Mouse (Mus musculus) heart, embryonic 14.5 days (tissue): Measurements from ENCODE around the gene Sec24d. TPM values are rescaled to one million over a fixed set of nuclear protein-coding genes. Genes with fewer than 3 reads are reported as not detected.

Experiments used
- ATAC-seq: fragments of 200-750 bp; cut with Nextera tagmentation; 2 replicates; pipeline ENCODE4 v1.8.0; 2017; ENCODE audit warnings: low read depth, moderate TSS enrichment; ENCODE audit not compliant: insufficient number of reproducible peaks, insufficient read depth, low FRiP score
- H3K27ac ChIP-seq, 2 experiments: fragments of 200-500 bp in 1 of 2; fragments of 300-500 bp in 1 of 2; sonication (generic) in 1 of 2; replicated peaks in 1 of 2; 2 replicates each; pipeline ENCODE4 v1.5.1; 2012 to 2014; ENCODE audit warnings: low read depth in 2 of 2, low read length in 2 of 2, control low read depth in 1 of 2, mild to moderate bottlenecking in 1 of 2, mixed read lengths in 1 of 2; ENCODE audit not compliant: control insufficient read depth in 1 of 2, insufficient read depth in 1 of 2
- H3K27me3 ChIP-seq: fragments of 300-500 bp; sonication (generic); 2 replicates; pipeline ENCODE4 v1.6.1; 2014; ENCODE audit warnings: mild to moderate bottlenecking, low read length, control low read depth; ENCODE audit not compliant: control insufficient read depth, insufficient read depth
- H3K36me3 ChIP-seq: fragments of 300-500 bp; sonication (generic); 2 replicates; pipeline ENCODE4 v1.6.1; 2014; ENCODE audit warnings: mild to moderate bottlenecking, control low read depth, low read length, mixed read lengths; ENCODE audit not compliant: control insufficient read depth, insufficient read depth
- H3K4me1 ChIP-seq, 2 experiments: fragments of 200-500 bp in 1 of 2; fragments of 300-500 bp in 1 of 2; sonication (generic) in 1 of 2; 2 replicates each; pipeline ENCODE4 v1.6.1; 2012 to 2014; ENCODE audit warnings: low read length in 2 of 2, control low read depth in 1 of 2, mixed read lengths in 1 of 2; ENCODE audit not compliant: control insufficient read depth in 2 of 2, insufficient read depth in 2 of 2
- H3K4me2 ChIP-seq: fragments of 300-500 bp; sonication (generic); 2 replicates; pipeline ENCODE4 v1.6.1; 2014; ENCODE audit warnings: mild to moderate bottlenecking, low read length
- H3K4me3 ChIP-seq, 2 experiments: fragments of 200-500 bp in 1 of 2; fragments of 300-500 bp in 1 of 2; sonication (generic) in 1 of 2; 2 replicates each; pipeline ENCODE4 v1.5.1; 2012 to 2014; ENCODE audit warnings: low read length in 2 of 2, mild to moderate bottlenecking in 2 of 2, control low read depth in 1 of 2, low read depth in 1 of 2, moderate library complexity in 1 of 2; ENCODE audit not compliant: control insufficient read depth in 1 of 2, insufficient read depth in 1 of 2
- H3K9ac ChIP-seq: fragments of 300-500 bp; sonication (generic); 2 replicates; pipeline ENCODE4 v1.6.1; 2014; ENCODE audit warnings: mild to moderate bottlenecking, low read length
- H3K9me3 ChIP-seq: fragments of 300-500 bp; sonication (generic); 2 replicates; pipeline ENCODE4 v1.6.1; 2016; ENCODE audit warnings: low read length, control low read depth; ENCODE audit not compliant: control insufficient read depth
- WGBS: fragments of 180-500 bp; shearing (Covaris S2); extraction: QIAGEN DNeasy Blood & Tissue Kit; methylation state at CpG from one replicate; pipeline ENCODE4 v1.1.7; 2014; 5-methylcytosine and 5-hydroxymethylcytosine counted together
- polyA plus RNA-seq: library from polyadenylated mRNA; unstranded; fragments of >200 nt; fragmentation: Nextera tagmentation; extraction: Ambion mirVana; gene quantifications from 2 replicates; pipeline ENCODE4 v1.2.1, GENCODE M21; 2014

Gene Sec24d
- polyA plus RNA-seq, 1 experiment from 2014 or later, result 72.8 TPM

DNA sequence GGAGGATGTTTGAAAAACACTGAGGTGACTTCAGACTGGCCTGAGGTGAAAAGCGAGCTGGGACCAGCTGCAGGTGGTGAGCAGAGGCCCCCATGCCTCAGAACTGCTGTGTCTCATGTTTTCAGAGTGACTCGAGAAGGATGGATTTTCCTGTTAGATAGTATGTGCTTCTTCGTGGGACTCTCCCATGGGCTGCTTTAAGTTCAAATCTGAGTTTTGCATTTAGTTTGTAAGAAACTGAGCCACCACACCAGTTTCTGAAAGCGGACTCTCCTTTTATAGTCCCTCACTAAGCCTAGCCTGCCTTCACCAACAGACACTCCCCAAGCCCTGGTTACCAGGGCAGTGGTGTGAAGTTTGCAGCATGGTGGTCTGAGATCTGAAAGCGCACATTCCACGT lies 70.6 kb downstream of the Sec24d start:
- Histone ChIP-seq H3K4me1 (peaks cover 9 to 26% of the 10 kb centered on the region in 2 experiments), H3K27me3 (no peaks in the 10 kb centered on the region), H3K27ac (no peak overlapping the region), H3K36me3 (peaks cover 62% of the 10 kb centered on the region), H3K9me3 (no peaks in the 10 kb centered on the region), H3K4me3 (no peak overlapping the region), H3K9ac (no peak overlapping the region), H3K4me2 (no peak overlapping the region)
- ATAC-seq, result no peak
- 83% methylated on average over 6 of the region's 6 CpGs for WGBS

DNA sequence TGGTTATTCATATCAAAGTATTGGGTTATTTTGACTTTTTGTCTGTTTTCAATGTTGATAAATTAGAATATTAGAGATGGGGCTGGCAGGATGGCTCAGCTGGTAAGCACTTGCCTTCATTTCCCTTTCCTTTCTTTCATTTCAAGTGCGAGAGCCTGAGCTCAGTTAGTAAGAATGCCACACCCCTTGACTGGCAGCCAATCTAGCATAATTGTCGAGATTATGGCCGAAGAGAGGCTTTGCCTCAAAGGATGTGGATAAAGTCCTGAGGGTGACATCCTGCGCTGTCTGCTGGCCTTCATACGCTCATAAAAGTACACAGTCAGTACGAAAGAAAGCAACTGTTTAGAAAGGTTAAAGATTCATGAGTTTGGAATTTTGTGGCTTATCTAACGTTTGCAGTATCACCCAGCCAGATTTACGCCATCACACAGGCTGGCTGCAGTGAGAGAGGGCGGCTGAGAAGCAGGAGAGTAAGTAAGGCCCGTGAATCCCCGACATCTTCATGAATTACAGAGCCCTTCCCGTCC lies 71.5 kb downstream of the Sec24d start:
- WGBS, result 46% methylated on average over 12 of the region's 12 CpGs
- Histone ChIP-seq H3K4me2 (no peak overlapping the region), H3K27ac (no peak overlapping the region; a peak in 1 of 4 replicates), H3K4me1 (peaks cover 5 to 19% of the 10 kb centered on the region in 2 experiments), H3K4me3 (no peak overlapping the region), H3K9me3 (no peaks in the 10 kb centered on the region), H3K36me3 (peaks cover 68% of the 10 kb centered on the region), H3K27me3 (no peaks in the 10 kb centered on the region), H3K9ac (no peak overlapping the region)
- ATAC-seq, result no peak

DNA sequence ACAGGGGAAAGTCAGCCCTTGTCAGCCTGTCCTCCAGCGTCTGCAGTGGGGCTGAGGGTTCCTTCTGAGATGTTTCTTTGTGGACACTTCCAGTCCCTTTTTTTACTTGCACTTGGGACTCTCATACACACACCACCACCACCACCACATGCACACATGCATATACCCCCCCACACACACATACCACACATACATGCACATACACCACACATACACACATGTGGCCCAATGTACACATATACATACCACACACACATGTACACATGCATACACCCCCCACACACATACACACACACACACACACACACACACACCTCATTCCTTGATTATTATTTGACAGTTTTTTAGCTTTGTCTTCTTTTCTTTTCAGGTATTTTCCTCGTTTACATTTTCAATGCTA lies 73.8 kb downstream of the Sec24d start:
- Histone ChIP-seq H3K9ac (no peak overlapping the region), H3K4me1 (no peaks in the 10 kb centered on the region; a peak in 1 of 4 replicates), H3K27ac (no peak overlapping the region), H3K9me3 (no peaks in the 10 kb centered on the region), H3K4me2 (no peak overlapping the region), H3K27me3 (no peaks in the 10 kb centered on the region), H3K4me3 (no peak overlapping the region), H3K36me3 (peaks cover 85% of the 10 kb centered on the region)
- no peak for ATAC-seq
- WGBS, result 91% methylated on average over 2 of the region's 2 CpGs

DNA sequence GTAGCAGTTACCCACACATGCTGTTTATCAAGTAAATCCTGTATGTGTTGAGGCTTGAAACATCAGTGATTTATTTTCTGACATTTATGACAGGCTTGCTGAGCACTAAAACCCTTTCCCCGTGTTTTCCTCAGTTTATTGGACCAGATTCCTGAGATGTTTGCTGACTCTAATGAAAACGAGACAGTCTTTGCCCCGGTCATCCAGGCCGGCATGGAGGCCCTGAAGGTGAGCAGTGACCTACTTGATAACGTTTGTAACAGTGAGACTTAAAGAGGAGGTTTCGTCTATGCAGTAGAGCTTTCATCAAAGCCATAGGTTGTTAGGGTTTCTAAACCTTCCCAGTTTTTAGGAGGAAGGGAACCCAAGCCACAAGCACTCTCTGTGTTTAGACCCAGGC lies 76.4 kb downstream of the Sec24d start:
- H3K36me3 ChIP-seq, result peaks cover 85% of the 10 kb centered on the region
- H3K9ac ChIP-seq, result no peak overlapping the region
- no peak overlapping the region for H3K4me3 ChIP-seq
- H3K4me1 ChIP-seq, result no peaks in the 10 kb centered on the region
- ATAC-seq, result no peak
- H3K9me3 ChIP-seq, result 0 out of 2 replicates have a peak, but pooled peaks cover 2% of the 10 kb centered on the region
- WGBS, result 79% methylated on average over 6 of the region's 6 CpGs
- no peak overlapping the region for H3K4me2 ChIP-seq
- H3K27ac ChIP-seq, result no peak overlapping the region
- H3K27me3 ChIP-seq, result no peaks in the 10 kb centered on the region

DNA sequence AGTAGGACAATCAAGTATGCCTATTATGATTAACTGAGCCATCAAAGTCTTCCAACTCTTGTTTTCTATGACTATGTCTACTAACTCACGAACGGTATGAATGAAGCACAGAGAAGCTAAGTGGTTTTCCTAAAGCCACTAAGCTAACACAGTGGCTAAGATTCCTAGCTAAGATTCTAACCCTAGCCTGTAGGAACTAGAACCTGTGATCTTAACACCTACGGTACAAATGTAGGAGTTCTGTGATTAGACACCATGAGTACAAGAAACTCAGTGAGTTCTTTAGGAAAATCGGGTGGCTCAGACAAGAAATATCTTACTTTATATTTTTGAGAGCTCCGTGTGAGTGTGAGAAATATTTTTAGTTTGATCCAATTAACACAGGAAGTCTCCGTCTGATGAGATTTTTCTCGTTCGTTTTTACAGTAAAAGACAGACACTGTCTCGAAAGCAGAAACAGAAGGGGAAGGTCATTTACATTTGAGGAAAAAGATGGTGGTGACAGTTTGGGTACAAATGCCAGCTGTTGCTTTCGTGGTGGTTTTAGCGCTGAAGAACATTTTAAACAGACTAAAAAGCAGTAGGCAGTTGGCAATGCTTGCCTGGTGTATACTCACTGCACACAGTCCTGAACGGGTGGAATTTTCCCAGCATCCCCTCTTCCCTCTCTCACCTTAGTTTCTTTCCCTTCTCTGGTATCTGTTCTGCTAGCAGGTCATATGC lies 81.0 kb downstream of the Sec24d start:
- no peak for ATAC-seq
- Histone ChIP-seq H3K27me3 (no peaks in the 10 kb centered on the region), H3K4me3 (no peak overlapping the region), H3K4me1 (peaks cover 0 to 3% of the 10 kb centered on the region in 2 experiments; a peak in 2 of 4 replicates), H3K36me3 (peaks cover 95% of the 10 kb centered on the region), H3K9ac (no peak overlapping the region), H3K4me2 (no peak overlapping the region), H3K27ac (no peak overlapping the region), H3K9me3 (0 out of 2 replicates have a peak, but pooled peaks cover 2% of the 10 kb centered on the region)
- WGBS, result 77% methylated on average over 12 of the region's 12 CpGs

DNA sequence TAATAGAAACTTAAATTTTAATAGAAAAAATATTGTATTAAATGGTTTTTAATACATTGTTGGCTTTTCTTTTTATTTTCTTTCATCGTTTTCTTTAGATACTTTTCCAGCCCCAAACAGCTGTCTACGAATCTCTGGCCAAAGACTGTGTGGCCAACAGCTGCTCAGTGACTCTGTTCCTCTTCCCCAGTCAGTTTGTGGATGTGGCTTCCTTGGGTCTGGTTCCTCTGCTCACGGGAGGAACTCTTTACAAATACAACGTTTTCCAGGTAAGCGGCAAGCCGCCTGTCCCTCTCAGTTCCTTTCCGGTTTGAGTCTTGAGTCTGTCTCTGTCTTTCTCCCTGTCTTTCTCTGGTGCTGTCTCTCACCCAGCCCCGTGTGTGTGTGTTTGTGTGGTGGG lies 83.3 kb downstream of the Sec24d start:
- Histone ChIP-seq H3K4me2 (no peak overlapping the region), H3K36me3 (peaks cover 95% of the 10 kb centered on the region), H3K9me3 (0 out of 2 replicates have a peak, but pooled peaks cover 2% of the 10 kb centered on the region), H3K4me1 (peaks cover 3 to 21% of the 10 kb centered on the region in 2 experiments), H3K4me3 (no peak overlapping the region), H3K27me3 (no peaks in the 10 kb centered on the region), H3K27ac (no peak overlapping the region; a peak in 1 of 4 replicates), H3K9ac (no peak overlapping the region)
- ATAC-seq, result no peak
- 80% methylated on average over 8 of the region's 8 CpGs for WGBS

DNA sequence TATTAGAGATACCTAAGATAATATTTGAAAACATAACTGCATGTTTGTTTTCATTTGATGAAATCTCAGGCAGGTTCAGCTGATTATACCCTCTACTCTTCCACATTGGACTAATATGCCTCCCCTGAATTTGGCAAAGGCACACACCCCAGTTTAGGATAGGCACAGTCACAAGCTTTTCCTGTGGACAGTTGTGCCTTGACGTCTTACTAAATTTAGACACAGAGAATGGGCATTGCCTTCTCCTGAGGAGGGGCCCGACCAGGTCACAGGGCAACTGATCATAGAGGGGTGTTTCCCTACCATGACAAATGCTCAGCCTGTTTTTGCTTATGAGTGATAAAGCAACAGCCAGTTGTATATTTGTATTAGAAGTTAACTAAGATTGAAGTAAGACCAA lies 84.3 kb downstream of the Sec24d start:
- Histone ChIP-seq H3K4me1 (peaks cover 4 to 26% of the 10 kb centered on the region in 2 experiments), H3K27ac (no peak overlapping the region), H3K27me3 (no peaks in the 10 kb centered on the region), H3K4me3 (no peak overlapping the region), H3K9me3 (0 out of 2 replicates have a peak, but pooled peaks cover under 1% of the 10 kb centered on the region), H3K36me3 (peaks cover 96% of the 10 kb centered on the region), H3K4me2 (no peak overlapping the region), H3K9ac (no peak overlapping the region)
- no peak for ATAC-seq
- WGBS, result 20% methylated on average over 2 of the region's 2 CpGs
